Mouse (Mus musculus): ENCODE measurements around the gene Aspdh.

- TF ChIP-seq CTCF (IDR thresholded peaks at IDR 0.05; ENCODE audit: insufficient read depth, low read length) (no peak), POLR2A (IDR thresholded peaks at IDR 0.05; ENCODE audit: borderline replicate concordance, extremely low read depth, low read depth, low read length) (no peak)
Measured at GRCm38 (mm10) chr7:44429534-44430488, 35.4 kb upstream of the Aspdh start.
